Mouse (Mus musculus) cerebellum, adult 2 months (tissue): ENCODE data around the gene Asb8.

Experiments
- CTCF ChIP-seq: fragments of 200-500 bp; IDR thresholded peaks from 2 replicates; pipeline ENCODE4 v1.5.1; 2011; ENCODE audit warnings: low read depth, mild to moderate bottlenecking, control low read depth, low read length, moderate library complexity, borderline replicate concordance; ENCODE audit not compliant: insufficient read depth
- POLR2A ChIP-seq: fragments of 200-500 bp; IDR thresholded peaks from 2 replicates; pipeline ENCODE4 v1.6.1; 2011; ENCODE audit warnings: low read length, control low read depth, borderline replicate concordance; ENCODE audit not compliant: insufficient read depth

DNA sequence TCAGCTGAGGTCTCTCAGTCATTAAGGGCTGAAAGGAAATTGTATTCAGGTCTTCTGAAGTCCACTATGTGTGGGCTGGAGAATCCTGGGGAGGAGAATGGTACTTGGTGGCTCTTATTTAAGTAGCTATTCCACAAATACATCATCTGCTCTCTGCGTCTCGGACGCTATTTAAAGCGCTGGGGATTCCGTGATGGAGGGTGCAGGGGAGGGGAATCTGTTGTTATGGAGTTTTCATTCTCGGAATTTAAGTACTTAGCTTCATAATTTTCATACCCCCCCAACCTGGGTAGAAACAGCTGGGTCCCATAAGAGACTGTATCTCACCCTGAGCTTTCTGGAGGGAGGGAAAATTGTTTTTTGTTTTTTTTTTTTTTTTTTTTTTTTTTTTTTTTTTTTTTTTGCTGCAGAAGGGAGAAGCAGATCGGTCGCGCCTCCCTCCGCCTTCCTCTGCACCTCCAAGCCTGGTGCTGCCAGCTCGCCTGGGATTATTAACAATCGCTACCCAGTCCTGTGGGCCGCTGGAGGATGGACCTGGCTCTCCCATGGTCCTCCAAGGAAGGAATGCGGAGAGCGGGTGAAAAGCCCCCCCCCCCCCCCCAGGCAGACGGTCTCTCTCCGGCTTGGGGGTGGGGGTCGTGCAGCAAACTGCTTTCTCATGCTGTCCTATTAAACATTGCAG lies 1.7 kb upstream of the Asb8 start, which contains the start of gene Ccdc184:
- TF ChIP-seq CTCF (no peak), POLR2A (no peak)
